Mouse (Mus musculus) stomach, postnatal 0 days (tissue): ENCODE results near the gene Magi2. TPM values are rescaled to one million over a fixed set of nuclear protein-coding genes. Genes with fewer than 3 reads are reported as not detected.

ENCODE experiments used
- ATAC-seq: fragments of 200-750 bp; cut with Nextera tagmentation; 2 replicates; pipeline ENCODE4 v1.8.0; 2017; ENCODE audit not compliant: low FRiP score, low TSS enrichment
- DNase-seq: peaks from one replicate; pipeline ENCODE4 v3.0.0-alpha.2; 2016; ENCODE audit warnings: low spot score
- H3K27ac ChIP-seq: fragments of 300-500 bp; sonication (generic); replicated peaks from 2 replicates; pipeline ENCODE4 v1.5.1; 2014; ENCODE audit warnings: mild to moderate bottlenecking, control low read depth
- H3K27me3 ChIP-seq: fragments of 300-500 bp; sonication (generic); 2 replicates; pipeline ENCODE4 v1.6.1; 2014; ENCODE audit warnings: low read length; ENCODE audit not compliant: control insufficient read depth, insufficient read depth
- H3K36me3 ChIP-seq: fragments of 300-500 bp; sonication (generic); 2 replicates; pipeline ENCODE4 v1.6.1; 2014; ENCODE audit warnings: low read length, mixed read lengths; ENCODE audit not compliant: control insufficient read depth, insufficient read depth
- H3K4me1 ChIP-seq: fragments of 300-500 bp; sonication (generic); replicated peaks from 2 replicates; pipeline ENCODE4 v1.6.1; 2014; ENCODE audit warnings: antibody characterized with exemption; ENCODE audit not compliant: control insufficient read depth, insufficient read depth
- H3K4me2 ChIP-seq: fragments of 300-500 bp; sonication (generic); replicated peaks from 2 replicates; pipeline ENCODE4 v1.6.1; 2014; ENCODE audit warnings: low read depth, mild to moderate bottlenecking, control low read depth, moderate library complexity
- H3K4me3 ChIP-seq: fragments of 300-500 bp; sonication (generic); 2 replicates; pipeline ENCODE4 v1.5.1; 2014; ENCODE audit warnings: low read depth, low read length, control low read depth
- H3K9ac ChIP-seq: fragments of 300-500 bp; sonication (generic); 2 replicates; pipeline ENCODE4 v1.6.1; 2014; ENCODE audit warnings: mild to moderate bottlenecking, low read length, control low read depth, mixed read lengths
- H3K9me3 ChIP-seq: fragments of 300-500 bp; sonication (generic); 2 replicates; pipeline ENCODE4 v1.6.1; 2016; ENCODE audit warnings: low read length; ENCODE audit not compliant: control insufficient read depth
- CTCF ChIP-seq: IDR thresholded peaks from 2 replicates; pipeline ENCODE4 v1.5.1; 2016; ENCODE audit warnings: antibody characterized with exemption, low read depth, mild to moderate bottlenecking, moderate library complexity
- EP300 ChIP-seq: optimal IDR thresholded peaks from 2 replicates; pipeline ENCODE3; 2016; ENCODE audit warnings: antibody characterized with exemption
- WGBS: fragments of 180-500 bp; shearing (Covaris S2); extraction: QIAGEN DNeasy Blood & Tissue Kit; methylation state at CpG from one replicate; pipeline ENCODE4 v1.1.7; 2014; 5-methylcytosine and 5-hydroxymethylcytosine counted together
- polyA plus RNA-seq: library from polyadenylated mRNA; unstranded; fragments of >200 nt; fragmentation: Nextera tagmentation; extraction: Ambion mirVana; gene quantifications from 2 replicates; pipeline ENCODE4 v1.2.1, GENCODE M21; 2015

Magi2 gene
- polyA plus RNA-seq, 1 experiment from 2014 or later = 1.9 TPM

DNA sequence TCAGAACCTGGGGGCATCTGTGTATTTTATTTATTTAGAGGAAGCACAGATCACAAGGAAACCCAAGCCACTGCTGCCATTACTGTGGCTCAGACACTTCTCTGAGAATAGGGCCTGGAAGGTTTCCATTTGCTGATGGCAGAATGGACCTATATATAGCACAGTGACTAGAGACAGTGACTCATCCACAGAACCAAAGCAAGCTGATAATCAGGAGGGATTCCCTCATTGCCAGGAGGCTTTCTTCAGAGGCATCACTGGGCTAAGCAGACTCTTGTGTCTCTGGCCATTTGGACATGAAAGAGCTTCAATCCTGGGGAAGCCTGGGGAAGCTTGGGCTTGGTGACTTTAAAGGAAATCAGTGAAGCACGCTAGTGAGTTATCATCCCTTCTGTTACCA is 1445.0 kb downstream of the Magi2 start:
- DNase-seq = no peak
- Histone ChIP-seq H3K4me3 (no peak overlapping the region), H3K4me1 (no peaks in the 10 kb centered on the region), H3K36me3 (no peaks in the 10 kb centered on the region), H3K4me2 (no peak overlapping the region), H3K9me3 (no peaks in the 10 kb centered on the region), H3K9ac (no peak overlapping the region), H3K27ac (no peak overlapping the region), H3K27me3 (no peaks in the 10 kb centered on the region)
- no peak for TF ChIP-seq CTCF
- TF ChIP-seq EP300 = no peak
- 56% methylated on average over 1 of the region's 1 CpGs for WGBS
- ATAC-seq = no peak

GRCm38 (mm10) chr5:20674523-20674922 is 1447.7 kb downstream of the Magi2 start:
- Histone ChIP-seq H3K4me1 (no peaks in the 10 kb centered on the region), H3K27me3 (no peaks in the 10 kb centered on the region), H3K4me2 (no peak overlapping the region), H3K27ac (no peak overlapping the region), H3K4me3 (no peak overlapping the region), H3K9ac (no peak overlapping the region), H3K9me3 (no peaks in the 10 kb centered on the region), H3K36me3 (no peaks in the 10 kb centered on the region)
- WGBS = 57% methylated on average over 8 of the region's 8 CpGs
- DNase-seq (no peak), ATAC-seq (no peak)
- TF ChIP-seq CTCF = no peak
- TF ChIP-seq EP300 = no peak

DNA sequence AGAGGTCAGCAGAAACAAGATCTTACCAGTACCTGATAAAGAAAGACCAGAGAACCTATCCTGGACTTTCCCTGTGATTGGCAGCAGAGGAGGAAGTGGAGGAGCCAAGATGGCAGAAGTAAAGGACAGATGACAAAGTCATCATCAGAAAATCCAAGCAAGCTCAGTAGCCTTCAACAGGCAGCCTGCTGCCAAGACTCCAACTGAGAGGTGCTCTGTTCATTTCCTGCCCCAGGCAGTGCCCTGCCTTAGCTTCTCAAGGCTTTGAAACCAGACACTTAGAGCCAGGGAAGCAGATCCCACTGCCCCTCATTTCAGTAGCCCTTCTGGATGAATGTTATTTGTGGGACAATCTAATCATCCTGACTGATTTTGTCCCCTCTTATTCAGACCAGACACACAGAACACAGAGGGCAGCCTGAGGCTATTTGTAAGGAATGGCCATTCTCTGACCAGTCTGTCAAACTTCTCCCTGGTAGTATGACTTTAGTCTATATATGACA is 1448.4 kb downstream of the Magi2 start:
- DNase-seq = no peak
- no peak overlapping the region for H3K4me2 ChIP-seq
- TF ChIP-seq CTCF (no peak), EP300 (no peak)

DNA sequence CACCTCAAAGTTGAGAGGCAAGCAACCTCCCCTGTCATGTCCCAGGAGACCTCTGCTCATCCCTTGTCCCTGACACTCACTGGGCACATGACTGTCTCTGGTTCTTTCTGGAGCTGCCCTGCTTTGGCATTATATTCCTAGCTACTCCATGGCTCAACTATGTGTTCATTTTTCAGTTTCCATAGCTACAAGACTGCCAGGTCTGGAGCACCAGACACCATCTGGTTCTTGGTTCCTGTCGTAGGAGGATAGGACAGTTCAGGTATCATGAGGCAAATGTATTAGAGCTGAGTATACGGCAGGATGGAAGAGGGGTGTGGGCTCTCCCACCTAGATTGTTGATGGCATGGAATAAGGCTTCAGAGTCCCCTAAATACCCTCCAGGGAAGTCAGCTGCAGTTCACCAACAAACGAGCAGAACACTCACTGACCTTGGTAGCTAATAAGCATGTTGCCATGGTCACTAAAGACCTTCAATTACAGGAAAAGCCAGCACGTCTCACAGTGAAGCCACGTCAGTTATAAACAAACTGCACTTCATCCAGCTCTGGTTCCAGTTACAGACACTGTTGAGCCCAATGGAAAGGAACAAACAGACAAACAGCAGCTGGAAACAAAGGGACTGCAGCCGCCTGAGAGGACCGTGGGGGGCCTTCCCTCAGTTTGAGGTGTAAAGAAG is 1449.5 kb downstream of the Magi2 start:
- no peak for DNase-seq
- H3K27me3 ChIP-seq = no peaks in the 10 kb centered on the region
- H3K9me3 ChIP-seq = no peaks in the 10 kb centered on the region
- H3K9ac ChIP-seq = no peak overlapping the region
- no peak overlapping the region for H3K4me3 ChIP-seq
- H3K4me1 ChIP-seq = no peaks in the 10 kb centered on the region
- no peak overlapping the region for H3K4me2 ChIP-seq
- no peaks in the 10 kb centered on the region for H3K36me3 ChIP-seq
- no peak for ATAC-seq
- TF ChIP-seq EP300 (no peak), CTCF (no peak)
- WGBS = 23% methylated on average over 7 of the region's 7 CpGs
- H3K27ac ChIP-seq = 0 out of 2 replicates have a peak overlapping the region, but pooled peaks have one; percentile 20

More for the DNA sequence above, 1448.4 kb downstream of the Magi2 start:
- no peak overlapping the region for H3K27ac ChIP-seq
- ATAC-seq = no peak
- H3K36me3 ChIP-seq = no peaks in the 10 kb centered on the region
- H3K4me3 ChIP-seq = no peak overlapping the region
- no peak overlapping the region for H3K9ac ChIP-seq
- H3K9me3 ChIP-seq = no peaks in the 10 kb centered on the region
- H3K4me1 ChIP-seq = no peaks in the 10 kb centered on the region
- H3K27me3 ChIP-seq = no peaks in the 10 kb centered on the region

DNA sequence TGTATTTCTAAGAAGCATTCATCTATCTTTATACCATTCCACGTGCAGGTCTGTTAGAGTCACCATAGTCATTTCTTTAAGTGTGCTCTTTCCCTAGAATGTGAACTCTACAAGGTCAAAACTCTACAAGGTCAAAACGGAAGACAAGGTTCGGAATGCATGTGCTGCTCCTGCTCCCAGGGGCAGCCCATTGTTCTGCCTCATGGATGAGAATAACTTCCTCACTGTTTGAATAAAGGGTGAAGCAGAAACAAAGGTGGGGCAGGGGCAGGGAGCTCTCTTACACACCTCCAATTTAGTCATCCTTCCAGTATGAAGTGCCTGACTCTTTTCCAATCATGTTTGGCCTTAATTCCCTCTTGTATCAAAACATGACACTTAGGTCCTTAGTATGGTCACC is 1450.4 kb downstream of the Magi2 start:
- 62% methylated on average over 3 of the region's 3 CpGs for WGBS
- no peaks in the 10 kb centered on the region for H3K36me3 ChIP-seq
- no peak overlapping the region for H3K4me2 ChIP-seq
- no peaks in the 10 kb centered on the region for H3K27me3 ChIP-seq
- no peak overlapping the region for H3K4me3 ChIP-seq
- no peak overlapping the region for H3K9ac ChIP-seq
- DNase-seq (no peak), ATAC-seq (no peak)
- H3K4me1 ChIP-seq = no peaks in the 10 kb centered on the region
- H3K27ac ChIP-seq = no peak overlapping the region
- TF ChIP-seq CTCF = no peak
- no peak for TF ChIP-seq EP300
- H3K9me3 ChIP-seq = no peaks in the 10 kb centered on the region

DNA sequence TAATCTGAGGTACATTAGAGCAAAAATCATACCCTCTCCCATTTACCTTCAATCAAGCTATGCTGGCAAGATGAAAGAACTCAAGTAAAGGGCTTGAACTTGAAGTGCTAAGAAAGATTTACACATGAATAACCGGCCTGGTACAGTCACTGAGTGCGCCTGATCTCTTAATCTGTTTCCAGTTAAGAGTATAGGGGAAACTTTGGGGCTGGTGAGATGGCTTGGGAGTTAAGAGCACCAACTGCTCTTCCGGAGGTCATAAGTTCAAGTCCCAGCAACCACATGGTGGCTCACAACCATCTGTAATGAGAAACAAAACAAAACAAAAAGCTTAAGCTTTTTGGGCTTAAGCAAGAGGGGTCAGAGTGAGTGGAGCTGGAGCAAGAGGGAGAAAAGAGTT is 1451.7 kb downstream of the Magi2 start:
- no peaks in the 10 kb centered on the region for H3K4me1 ChIP-seq
- H3K4me2 ChIP-seq = no peak overlapping the region
- H3K27me3 ChIP-seq = no peaks in the 10 kb centered on the region
- TF ChIP-seq EP300 (no peak), CTCF (no peak)
- no peak overlapping the region for H3K4me3 ChIP-seq
- ATAC-seq (no peak), DNase-seq (no peak)
- H3K9me3 ChIP-seq = no peaks in the 10 kb centered on the region
- no peaks in the 10 kb centered on the region for H3K36me3 ChIP-seq
- no peak overlapping the region for H3K27ac ChIP-seq
- WGBS = 69% methylated on average over 3 of the region's 3 CpGs
- no peak overlapping the region for H3K9ac ChIP-seq
